Mouse (Mus musculus) heart, adult 2 months (tissue): ENCODE results near the gene P4ha3. TPM values are rescaled to one million over a fixed set of nuclear protein-coding genes. Genes with fewer than 3 reads are reported as not detected.
"Not testable (repeated sequence)": the region's sequence is repeated elsewhere in the genome, so short reads cannot be mapped to it uniquely, and the experiment has no call there.

Source experiments
- DNase-seq, 2 experiments: peaks; one replicate each; pipeline ENCODE4 v3.0.0; 2021
- H3K27ac ChIP-seq: fragments of 200-600 bp; 2 replicates; pipeline ENCODE4 v1.8.1; 2022
- H3K27me3 ChIP-seq: fragments of 200-500 bp; 2 replicates; pipeline ENCODE4 v1.6.1; 2012; ENCODE audit warnings: mild to moderate bottlenecking, low read length, inconsistent platforms, mixed read lengths; ENCODE audit not compliant: control insufficient read depth, insufficient read depth
- H3K36me3 ChIP-seq: fragments of 200-500 bp; 2 replicates; pipeline ENCODE4 v1.6.1; 2012; ENCODE audit warnings: low read length, inconsistent platforms; ENCODE audit not compliant: control insufficient read depth, insufficient read depth
- H3K4me1 ChIP-seq: fragments of 200-500 bp; 2 replicates; pipeline ENCODE4 v1.6.1; 2011; ENCODE audit warnings: low read length; ENCODE audit not compliant: control insufficient read depth, insufficient read depth
- H3K4me3 ChIP-seq: fragments of 200-600 bp; 2 replicates; pipeline ENCODE4 v1.8.1; 2022
- H3K79me2 ChIP-seq: fragments of 200-500 bp; replicated peaks from 2 replicates; pipeline ENCODE4 v1.6.1; 2012; ENCODE audit warnings: mild to moderate bottlenecking, inconsistent platforms, low read length, moderate library complexity, mixed read lengths; ENCODE audit not compliant: control insufficient read depth, insufficient read depth
- H3K9ac ChIP-seq: fragments of 200-500 bp; 2 replicates; pipeline ENCODE4 v1.6.1; 2012; ENCODE audit warnings: low read depth, mild to moderate bottlenecking, control low read depth, inconsistent platforms, low read length, mixed read lengths
- CTCF ChIP-seq: fragments of 200-600 bp; IDR thresholded peaks from 2 replicates; pipeline ENCODE4 v1.8.1; 2022; ENCODE audit warnings: antibody characterized with exemption, mild to moderate bottlenecking, moderate library complexity
- EP300 ChIP-seq: fragments of 200-500 bp; IDR thresholded peaks from 2 replicates; pipeline ENCODE4 v1.6.1; 2011; ENCODE audit warnings: low read depth, low read length, control low read depth; ENCODE audit not compliant: insufficient read depth
- POLR2A ChIP-seq: fragments of 200-500 bp; IDR thresholded peaks from 2 replicates; pipeline ENCODE4 v1.6.1; 2011; ENCODE audit warnings: mild to moderate bottlenecking, low read depth, low read length, control low read depth; ENCODE audit not compliant: insufficient read depth
- WGBS: fragments of 180-500 bp; shearing (Covaris S2); methylation state at CpG from one replicate; pipeline ENCODE4 v1.1.7; 2018; 5-methylcytosine and 5-hydroxymethylcytosine counted together
- intact Hi-C: fragments of 180-260 bp; cut with DNase I; formaldehyde crosslinking; loops from one replicate; pipeline ENCODE4 v1.15.1; 2025
- polyA plus RNA-seq: library from polyadenylated mRNA; depleted of rRNA; stranded (reverse); fragments of >200 nt; gene quantifications from 2 replicates; pipeline ENCODE4 v1.2.3, GENCODE M21; 2012
- total RNA-seq, 2 experiments: library from RNA; stranded (reverse); gene quantifications; 2 replicates each; pipeline ENCODE4 v1.2.3; 2021

The P4ha3 gene
- total and polyA plus RNA-seq, 3 experiments: 0.16 to 0.45 (median 0.33) TPM

DNA sequence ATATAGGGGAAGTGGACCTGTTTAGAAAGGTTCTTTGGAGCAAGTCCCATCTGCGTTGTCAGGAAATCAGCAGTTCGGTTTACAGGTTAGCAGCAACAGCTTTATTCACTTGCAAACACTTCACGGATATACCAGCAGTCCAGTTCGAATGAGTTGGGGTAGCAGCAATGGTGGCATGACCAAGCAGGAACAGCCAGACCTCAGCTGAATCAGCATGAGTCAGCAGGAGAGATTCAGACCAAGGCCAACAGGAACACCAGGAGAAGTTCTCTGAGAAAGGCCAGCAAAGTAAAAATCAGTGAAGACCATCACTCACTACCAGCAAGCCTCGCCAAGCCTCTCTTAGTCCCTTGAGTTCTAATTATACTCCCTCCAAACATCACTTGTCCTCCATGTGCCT, 34.7 kb upstream of the P4ha3 start:
- no peak overlapping the region for H3K4me3 ChIP-seq
- intact Hi-C loops: no loop called here
- no peaks in the 10 kb centered on the region for H3K79me2 ChIP-seq
- no peaks in the 10 kb centered on the region for H3K4me1 ChIP-seq
- WGBS: 93% methylated on average over 5 of the region's 5 CpGs
- no peaks in the 10 kb centered on the region for H3K36me3 ChIP-seq
- H3K27ac ChIP-seq: no peak overlapping the region
- no peak overlapping the region for H3K9ac ChIP-seq
- no peaks in the 10 kb centered on the region for H3K27me3 ChIP-seq
- TF ChIP-seq EP300 (no peak), POLR2A (no peak), CTCF (no peak)
- no peak for DNase-seq

- TF ChIP-seq CTCF: peak; percentile 37
- no peak for TF ChIP-seq EP300
- intact Hi-C loops: no loop called here
- WGBS: 65% methylated on average over 3 of the region's 3 CpGs
- Histone ChIP-seq H3K36me3 (no peaks in the 10 kb centered on the region; the same call in 1 of the 2 replicates), H3K4me1 (no peaks in the 10 kb centered on the region), H3K9ac (no peak overlapping the region), H3K4me3 (no peak overlapping the region), H3K27me3 (no peaks in the 10 kb centered on the region), H3K27ac (no peak overlapping the region), H3K79me2 (no peaks in the 10 kb centered on the region)
- DNase-seq: no peak
These were observed 23.0 kb upstream of the P4ha3 start for GRCm38 (mm10) chr7:100262350-100262749.

GRCm38 (mm10) chr7:100264934-100265333, 20.4 kb upstream of the P4ha3 start:
- H3K79me2 ChIP-seq, H3K27ac ChIP-seq, intact Hi-C loops, H3K36me3 ChIP-seq, H3K4me1 ChIP-seq, DNase-seq, H3K27me3 ChIP-seq, H3K4me3 ChIP-seq, H3K9ac ChIP-seq: not testable (repeated sequence)
- 56% methylated on average over 17 of the region's 17 CpGs for WGBS

DNA sequence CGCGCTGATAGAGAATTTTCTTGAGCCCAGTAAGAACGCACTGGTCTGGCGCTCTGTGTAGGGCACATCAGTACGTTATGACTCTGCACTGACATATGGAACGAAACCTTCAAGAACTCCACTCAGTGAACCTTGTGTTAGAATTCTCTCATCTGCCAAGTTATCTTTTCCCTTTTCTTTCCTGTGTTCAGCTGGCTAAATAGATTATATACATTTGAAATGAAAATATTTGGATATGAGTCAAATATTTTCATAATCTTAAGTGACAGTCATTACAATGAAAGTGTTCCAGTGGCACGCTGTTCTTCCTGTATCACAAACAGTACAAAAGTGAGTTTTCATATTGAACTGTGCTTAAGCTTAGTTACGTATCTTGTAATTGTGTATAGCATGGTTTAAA, 13.0 kb upstream of the P4ha3 start:
- Histone ChIP-seq H3K4me1 (no peaks in the 10 kb centered on the region), H3K36me3 (no peaks in the 10 kb centered on the region), H3K9ac (no peak overlapping the region), H3K79me2 (no peaks in the 10 kb centered on the region), H3K27me3 (no peaks in the 10 kb centered on the region), H3K4me3 (no peak overlapping the region), H3K27ac (no peak overlapping the region)
- intact Hi-C loops: no loop called here
- no peak for DNase-seq
- TF ChIP-seq POLR2A (no peak), EP300 (no peak), CTCF (no peak)
- WGBS: 92% methylated on average over 8 of the region's 8 CpGs

- Histone ChIP-seq H3K4me3 (no peak overlapping the region), H3K79me2 (no peaks in the 10 kb centered on the region), H3K9ac (no peak overlapping the region), H3K27me3 (no peaks in the 10 kb centered on the region), H3K4me1 (no peaks in the 10 kb centered on the region), H3K36me3 (no peaks in the 10 kb centered on the region), H3K27ac (no peak overlapping the region)
- DNase-seq: no peak
- 56% methylated on average over 6 of the region's 6 CpGs for WGBS
- TF ChIP-seq EP300 (no peak), POLR2A (no peak), CTCF (no peak)
- intact Hi-C loops: no loop called here
These were observed 10.8 kb upstream of the P4ha3 start for GRCm38 (mm10) chr7:100274507-100274906.

GRCm38 (mm10) chr7:100276397-100276796, 8.9 kb upstream of the P4ha3 start:
- no peaks in the 10 kb centered on the region for H3K79me2 ChIP-seq
- no peaks in the 10 kb centered on the region for H3K27me3 ChIP-seq
- no peak for DNase-seq
- no peak overlapping the region for H3K4me3 ChIP-seq
- 53% methylated on average over 2 of the region's 2 CpGs for WGBS
- TF ChIP-seq EP300 (no peak), CTCF (peak; percentile 74)
- H3K36me3 ChIP-seq: no peaks in the 10 kb centered on the region
- no peak overlapping the region for H3K27ac ChIP-seq
- intact Hi-C loops: no loop called here
- H3K9ac ChIP-seq: no peak overlapping the region
- no peaks in the 10 kb centered on the region for H3K4me1 ChIP-seq
